20 mouse cellular contexts compared by ENCODE assay signal in the genomic region with DNA sequence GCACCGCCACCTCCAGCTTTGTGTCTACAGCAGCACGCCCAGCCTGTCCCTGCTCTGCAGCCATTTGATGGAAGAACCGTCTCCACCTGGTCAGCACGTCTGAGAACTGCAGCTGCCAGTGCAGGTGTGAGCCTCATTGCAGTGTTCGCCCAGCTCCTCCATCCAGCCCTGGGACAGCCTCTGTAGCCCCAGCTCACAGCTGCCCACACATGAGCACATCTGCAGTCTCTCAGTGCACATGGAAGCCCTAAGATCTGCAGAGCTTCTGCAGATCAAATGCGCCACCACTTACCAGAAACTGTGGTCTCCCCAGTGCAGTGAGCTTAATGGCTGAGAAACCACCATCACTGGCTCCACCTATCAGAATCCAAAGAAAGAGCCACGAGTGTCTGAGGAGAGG. TPM values are rescaled to one million over a fixed set of nuclear protein-coding genes. Genes with fewer than 3 reads are reported as not detected.
DNase-seq lines count a peak whose midpoint lies in the region; ATAC-seq lines count a peak whose summit lies in the region.
"Had no signal": no experiment of that assay in that cellular context is flagged by ENCODE, and none has a peak within 500 bp of the region (broad histone marks: within the 10 kb centered on the region; RNA-seq: fewer than 3 reads in every experiment).

No protein-coding gene starts in this region.

- H3K9me3 ChIP-seq in forebrain, embryonic 16.5 days (ENCODE audit: control insufficient read depth, low read length), result no peaks in the 10 kb centered on the region
- H3K9me3 ChIP-seq: embryonic facial prominence, embryonic 10.5 days; forebrain, embryonic 13.5 days; heart, embryonic 15.5 days; hindbrain, embryonic 12.5 days had no signal

- no peaks in the 10 kb centered on the region for H3K36me3 ChIP-seq in forebrain, embryonic 16.5 days (ENCODE audit: control insufficient read depth, insufficient read depth)
- H3K36me3 ChIP-seq: heart, embryonic 15.5 days; hindbrain, embryonic 12.5 days had no signal

- H3K27ac ChIP-seq in forebrain, embryonic 16.5 days (ENCODE audit: low read length), result no peak overlapping the region
- H3K27ac ChIP-seq: embryonic facial prominence, embryonic 10.5 days; forebrain, embryonic 13.5 days; heart, adult 2 months; heart, embryonic 15.5 days; hindbrain, embryonic 12.5 days had no signal

- no peaks in the 10 kb centered on the region for H3K27me3 ChIP-seq in forebrain, embryonic 16.5 days (replicated peaks; ENCODE audit: control insufficient read depth, insufficient read depth, low read length)
- H3K27me3 ChIP-seq: forebrain, embryonic 13.5 days; heart, embryonic 15.5 days; hindbrain, embryonic 12.5 days had no signal

- no peak for ATAC-seq in forebrain, embryonic 16.5 days
- ATAC-seq: forebrain, embryonic 13.5 days; hindbrain, embryonic 16.5 days; inflammation-experienced regulatory T-cells, adult 6 months had no signal

- WGBS in forebrain, embryonic 16.5 days, result 87% methylated on average over 7 of the region's 7 CpGs

- H3K4me2 ChIP-seq in forebrain, embryonic 16.5 days (ENCODE audit: low read length), result no peak overlapping the region
- H3K4me2 ChIP-seq: forebrain, embryonic 13.5 days; heart, embryonic 11.5 days; heart, embryonic 15.5 days; hindbrain, embryonic 12.5 days had no signal

- no peaks in the 10 kb centered on the region for H3K4me1 ChIP-seq in forebrain, embryonic 16.5 days (replicated peaks; ENCODE audit: control insufficient read depth, insufficient read depth, low read length)
- H3K4me1 ChIP-seq: embryonic facial prominence, embryonic 10.5 days; forebrain, embryonic 13.5 days; heart, embryonic 15.5 days; hindbrain, embryonic 12.5 days had no signal

- H3K9ac ChIP-seq in forebrain, embryonic 16.5 days (replicated peaks; ENCODE audit: low read depth, low read length), result no peak overlapping the region
- H3K9ac ChIP-seq: forebrain, embryonic 13.5 days; heart, embryonic 15.5 days; hindbrain, embryonic 12.5 days had no signal

- no peak overlapping the region for H3K4me3 ChIP-seq in forebrain, embryonic 16.5 days (replicated peaks; ENCODE audit: low read length)
- H3K4me3 ChIP-seq: embryonic facial prominence, embryonic 10.5 days; forebrain, embryonic 13.5 days; heart, adult 2 months; heart, embryonic 15.5 days; hindbrain, embryonic 12.5 days had no signal

- peak; percentile 9 for DNase-seq in adrenal gland, adult 8-10 months
- DNase-seq in adrenal gland, postnatal 25 days, result no peak
- DNase-seq in A20 (ENCODE audit: low read depth, low spot score), result peak; percentile 36
- peak; percentile 46 to 53 for DNase-seq in thymus, postnatal 10 days (ENCODE audit: low spot score in 2 of 2)
- DNase-seq in thymus, postnatal 4 days, result peak; percentile 57
- no peak for DNase-seq in gastrocnemius, adult 18-20 months (ENCODE audit: low spot score)
- DNase-seq: adrenal gland, postnatal 36 days; cerebellum, adult 2 months; gastrocnemius, postnatal 14 days; heart, adult 2 months; heart, postnatal 36 days had no signal

RNA-seq across cellular contexts. Expression of a gene that starts 9.8 kb away (rescaled TPM):
- total RNA-seq in adrenal gland, adult 8-10 months (2022), result 10 to 100 TPM; 24.3 to 64.6 (median 44.3) TPM
- 41.8 and 67.7 TPM in 2 replicates for total RNA-seq in adrenal gland, postnatal 25 days (2021)
- 4.1 and 4.2 TPM in 2 replicates for polyA plus RNA-seq in forebrain, embryonic 16.5 days (2015; fragmentation: Nextera tagmentation; extraction: Ambion mirVana)
- total RNA-seq in gastrocnemius, adult 18-20 months (2021), result 10 to 100 TPM in 1 of 2 experiments, 1 to 10 TPM in 1; 4.6 to 11.1 TPM

RNA-seq across cellular contexts. Expression of a gene that starts 27.5 kb away (rescaled TPM):
- 10 to 100 TPM; 63.2 to 80.9 (median 74.1) TPM for total RNA-seq in adrenal gland, adult 8-10 months (2022)
- 71.9 and 82.3 TPM in 2 replicates for total RNA-seq in adrenal gland, postnatal 25 days (2021)
- polyA plus RNA-seq in forebrain, embryonic 16.5 days (2015; fragmentation: Nextera tagmentation; extraction: Ambion mirVana), result 145 and 156 TPM in 2 replicates
- 10 to 100 TPM; 46.9 to 50.4 TPM for total RNA-seq in gastrocnemius, adult 18-20 months (2021)

RNA-seq across cellular contexts. Expression of a gene that starts 47.3 kb away (rescaled TPM):
- under 1 TPM in 3 of 4 experiments, not detected in 1; 0.14 to 0.30 (median 0.23) TPM for total RNA-seq in adrenal gland, adult 8-10 months (2022)
- not detected in 2 replicates for total RNA-seq in adrenal gland, postnatal 25 days (2021)
- 21.7 and 24.4 TPM in 2 replicates for polyA plus RNA-seq in forebrain, embryonic 16.5 days (2015; fragmentation: Nextera tagmentation; extraction: Ambion mirVana)
- under 1 TPM in 1 of 2 experiments, not detected in 1; 0.11 TPM for total RNA-seq in gastrocnemius, adult 18-20 months (2021)
- total RNA-seq: MEL had no signal
- polyA plus RNA-seq: inflammation-experienced regulatory T-cells, adult 6 months had no signal

Comparison
In these comparisons a context has a peak if more than half of its experiments do, and no peak if none do; other contexts are left out.
1. DNase-seq: peak in adrenal gland, adult 8-10 months (single experiment), A20 (single experiment), thymus, postnatal 10 days (2 of 2) and thymus, postnatal 4 days (single experiment); none in adrenal gland, postnatal 25 days (single experiment) and gastrocnemius, adult 18-20 months (single experiment).